Mouse (Mus musculus) macrophage (primary cell): ENCODE measurements around the gene Ttc9c. TPM values are rescaled to one million over a fixed set of nuclear protein-coding genes. Genes with fewer than 3 reads are reported as not detected.

Experiments used
- H3K27ac ChIP-seq: fragments of 350-480 bp; formaldehyde crosslinking; 2 replicates; pipeline ENCODE4 v1.9.0; 2021
- H3K36me3 ChIP-seq: fragments of 350-480 bp; formaldehyde crosslinking; 2 replicates; pipeline ENCODE4 v1.9.0; 2021; ENCODE audit errors: inconsistent target
- H3K4me3 ChIP-seq: fragments of 350-480 bp; formaldehyde crosslinking; 2 replicates; pipeline ENCODE4 v1.9.0; 2021; ENCODE audit errors: inconsistent target
- H3K79me2 ChIP-seq: fragments of 350-480 bp; formaldehyde crosslinking; 2 replicates; pipeline ENCODE4 v1.9.0; 2021; ENCODE audit errors: inconsistent target
- WGBS: methylation state at CpG from one replicate; pipeline ENCODE4 v1.1.7; 2026; ENCODE audit warnings: inconsistent platforms; ENCODE audit not compliant: missing documents; 5-methylcytosine and 5-hydroxymethylcytosine counted together
- polyA plus RNA-seq: library from polyadenylated mRNA; stranded (reverse); fragments of 250-400 nt; gene quantifications from 3 replicates; pipeline ENCODE4 v1.2.4, GENCODE M21; 2018; ENCODE audit warnings: inconsistent platforms

The Ttc9c gene
- polyA plus RNA-seq, 1 experiment from 2014 or later, result 30.5 TPM

GRCm38 (mm10) chr19:8774086-8774835, 44.9 kb downstream of the Ttc9c start, which contains the start of gene Tmem179b:
TSS of gene Tmem179b (minus strand) at chr19:8774467.
- WGBS, result under 1% methylated on average over 64 of the region's 68 CpGs
- Histone ChIP-seq H3K27ac (peak within 1 kb of the TSS; percentile 49), H3K4me3 (peak within 1 kb of the TSS; percentile 61), H3K36me3 (peaks cover 18% of the 10 kb centered on the region), H3K79me2 (peaks cover 46% of the 10 kb centered on the region)

- peak overlapping the region; percentile 46 for H3K27ac ChIP-seq
- H3K79me2 ChIP-seq, result peaks cover 46% of the 10 kb centered on the region
- WGBS, result 47% methylated on average over 6 of the region's 6 CpGs
- peaks cover 23% of the 10 kb centered on the region for H3K36me3 ChIP-seq
- H3K4me3 ChIP-seq, result peak overlapping the region; percentile 51
These were observed 45.7 kb downstream of the Ttc9c start for GRCm38 (mm10) chr19:8773409-8773808.

DNA sequence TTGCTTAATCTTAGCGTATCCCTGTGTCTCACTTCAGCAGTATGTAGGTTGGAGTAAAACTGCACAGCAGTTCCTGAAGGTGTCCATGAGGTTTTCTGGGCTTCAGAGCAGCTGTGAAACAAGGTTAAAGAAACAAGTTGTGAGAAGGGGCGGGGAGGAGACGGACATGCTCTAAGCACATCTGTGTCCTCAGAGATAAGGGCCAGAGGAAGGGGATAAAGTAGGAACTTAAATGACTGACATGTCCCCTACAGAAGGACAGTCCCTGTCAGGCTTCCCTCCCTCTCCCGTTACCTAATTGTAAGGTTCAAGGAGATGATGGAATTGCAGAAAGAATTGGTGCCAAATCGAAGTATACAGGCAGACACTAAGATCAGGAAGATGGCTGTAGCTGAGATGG, 46.1 kb downstream of the Ttc9c start:
- Histone ChIP-seq H3K27ac (no peak overlapping the region), H3K36me3 (peaks cover 23% of the 10 kb centered on the region), H3K79me2 (peaks cover 46% of the 10 kb centered on the region), H3K4me3 (peak overlapping the region; percentile 51; the same call in 1 of the 2 replicates)
- 69% methylated on average over 5 of the region's 5 CpGs for WGBS

DNA sequence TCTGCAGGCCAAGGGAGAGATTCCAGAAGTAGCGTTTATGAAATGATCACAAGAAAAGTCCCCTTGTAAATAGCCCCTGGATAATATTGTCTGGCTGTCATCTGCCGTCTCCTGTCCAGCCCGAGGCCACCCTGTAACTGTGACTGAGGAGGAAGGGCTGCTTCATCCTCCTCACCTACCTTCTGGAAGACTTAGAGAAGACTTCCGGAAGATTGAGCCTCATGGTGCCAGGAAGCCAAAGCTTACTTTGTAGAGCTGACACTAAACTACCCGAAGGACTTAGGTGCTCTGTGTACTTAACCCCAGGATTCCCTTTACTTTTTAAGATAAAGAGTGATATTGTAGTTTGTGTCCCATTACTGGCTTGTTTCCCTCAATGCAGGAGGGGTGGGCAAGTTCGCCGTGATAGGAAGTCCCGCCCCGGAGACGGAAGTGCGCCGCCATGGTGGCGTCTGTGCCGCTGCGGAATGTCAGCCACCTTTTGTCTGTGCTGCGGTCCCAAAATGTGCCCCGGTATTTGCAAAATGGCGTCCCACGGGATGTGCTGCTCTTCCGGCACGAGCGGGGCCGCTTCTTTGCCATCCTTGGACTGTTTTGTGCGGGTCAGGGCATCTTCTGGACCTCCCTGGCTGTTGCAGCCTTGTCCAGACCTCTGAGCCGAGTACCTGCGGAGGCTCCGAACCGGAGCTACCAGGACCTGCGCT, 48.4 kb downstream of the Ttc9c start, which contains the start of gene Tmem223:
Gene Tmem223 (plus strand): TSS at position 430 of the 704 bp plus-strand sequence.
- Histone ChIP-seq H3K27ac (peak within 1 kb of the TSS; percentile 53), H3K36me3 (peaks cover 42% of the 10 kb centered on the region), H3K79me2 (peaks cover 46% of the 10 kb centered on the region), H3K4me3 (peak within 1 kb of the TSS; percentile 77)
- WGBS, result 23% methylated on average over 29 of the region's 29 CpGs

DNA sequence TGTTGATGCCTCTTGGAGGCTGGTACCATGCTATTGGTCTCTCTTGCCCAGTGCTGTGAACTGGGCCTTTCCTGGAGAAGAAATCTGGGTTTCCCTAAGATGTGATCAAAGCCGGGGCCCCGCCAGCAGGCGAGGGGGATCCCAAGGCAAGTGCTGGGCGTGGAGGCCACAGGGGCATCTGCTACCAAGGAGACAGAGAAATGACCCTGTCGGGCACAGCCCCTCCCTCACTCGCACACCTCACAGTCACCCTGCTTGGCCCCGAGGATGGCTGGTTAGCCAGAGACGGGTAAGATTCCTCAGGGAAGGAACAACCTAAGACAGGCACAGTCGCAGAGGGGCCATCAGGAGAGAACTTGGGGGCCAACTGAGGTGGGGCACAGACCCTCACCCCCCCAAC, 53.6 kb downstream of the Ttc9c start:
- H3K27ac ChIP-seq, result no peak overlapping the region
- 89% methylated on average over 6 of the region's 9 CpGs for WGBS
- H3K79me2 ChIP-seq, result peaks cover 27% of the 10 kb centered on the region
- H3K4me3 ChIP-seq, result no peak overlapping the region
- H3K36me3 ChIP-seq, result peaks cover 52% of the 10 kb centered on the region

DNA sequence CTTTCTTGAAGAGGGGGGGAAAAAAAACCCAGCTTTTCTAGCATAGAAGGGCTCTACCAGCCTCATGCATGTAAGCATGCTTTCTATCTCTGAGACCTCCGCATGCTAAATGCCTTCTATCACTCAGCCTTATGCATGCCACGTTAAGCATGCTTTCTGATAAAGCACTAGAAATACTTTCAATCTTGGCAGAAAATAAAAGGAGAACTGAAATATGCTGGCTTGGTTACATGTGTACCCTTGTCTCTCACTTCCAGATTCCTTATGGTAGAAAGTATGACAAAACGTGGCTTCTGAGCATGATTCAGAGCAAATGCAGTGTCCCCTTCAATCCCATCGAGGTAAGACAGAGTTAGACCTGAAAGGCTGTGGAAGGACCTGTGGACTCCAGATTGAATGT, 55.9 kb downstream of the Ttc9c start:
- Histone ChIP-seq H3K4me3 (no peak overlapping the region), H3K79me2 (peaks cover 44% of the 10 kb centered on the region), H3K27ac (peak overlapping the region; percentile 38; the same call in 1 of the 2 replicates), H3K36me3 (peaks cover 40% of the 10 kb centered on the region)
- 30% methylated on average over 4 of the region's 4 CpGs for WGBS

DNA sequence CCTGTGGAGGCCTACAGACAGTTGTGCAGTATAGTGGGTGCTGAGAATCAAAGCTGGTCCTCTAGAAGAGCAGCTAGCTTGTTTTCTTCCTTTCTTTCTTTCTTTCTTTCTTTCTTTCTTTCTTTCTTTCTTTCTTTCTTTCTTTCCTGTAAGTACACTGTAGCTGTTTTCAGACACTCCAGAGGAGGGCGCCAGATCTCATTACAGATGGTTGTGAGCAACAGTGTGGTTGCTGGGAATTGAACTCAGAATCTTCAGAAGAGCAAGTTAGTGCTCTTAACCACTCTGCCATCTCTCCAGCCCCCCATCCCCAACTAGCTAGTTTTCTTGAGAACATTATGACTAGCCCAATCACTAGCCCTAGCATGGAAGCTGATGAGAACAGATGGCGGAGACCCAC, 58.4 kb downstream of the Ttc9c start:
- Histone ChIP-seq H3K36me3 (peaks cover 14% of the 10 kb centered on the region), H3K79me2 (peaks cover 59% of the 10 kb centered on the region), H3K27ac (no peak overlapping the region), H3K4me3 (no peak overlapping the region)
- 89% methylated on average over 2 of the region's 2 CpGs for WGBS

Other genes starting within 250 kb of the Ttc9c start
- gene Slc22a8, start 228.1 kb downstream of the Ttc9c start, polyA plus RNA-seq, result not detected in 3 replicates
- not detected in 3 replicates for gene Slc22a6, start 201.3 kb downstream of the Ttc9c start, polyA plus RNA-seq
- gene Chrm1, start 155.5 kb downstream of the Ttc9c start, polyA plus RNA-seq, result not detected in 3 replicates
- gene Slc3a2, start 96.0 kb downstream of the Ttc9c start, polyA plus RNA-seq, result 384 to 539 TPM (median 494 TPM) in 3 replicates
- 16.3 to 42.4 TPM (median 18.1 TPM) in 3 replicates for gene Wdr74, start 83.5 kb downstream of the Ttc9c start, polyA plus RNA-seq
- not detected in 3 replicates for gene 1700092M07Rik, start 78.6 kb downstream of the Ttc9c start, polyA plus RNA-seq
- 32.3 to 65.9 TPM (median 61.9 TPM) in 3 replicates for gene Stx5a, start 77.9 kb downstream of the Ttc9c start, polyA plus RNA-seq
- gene Nxf1, start 62.3 kb downstream of the Ttc9c start, polyA plus RNA-seq, result 68.7 to 115 TPM (median 96.9 TPM) in 3 replicates
- 14.9 to 33.7 TPM (median 26.6 TPM) in 3 replicates for gene Tmem223, start 48.3 kb downstream of the Ttc9c start, polyA plus RNA-seq
- gene Tmem179b, start 44.9 kb downstream of the Ttc9c start, polyA plus RNA-seq, result 70.7 to 93.4 TPM (median 87.5 TPM) in 3 replicates
- 11.3 to 16.9 TPM (median 15.6 TPM) in 3 replicates for gene Taf6l, start 32.9 kb downstream of the Ttc9c start, polyA plus RNA-seq
- 87.6 to 127 TPM (median 98.0 TPM) in 3 replicates for gene Polr2g, start 20.8 kb downstream of the Ttc9c start, polyA plus RNA-seq
- gene Zbtb3, start 16.8 kb downstream of the Ttc9c start, polyA plus RNA-seq, result 1.5 to 2.4 TPM (median 2.0 TPM) in 3 replicates
- 74.0 to 130 TPM (median 81.5 TPM) in 3 replicates for gene Hnrnpul2, start 677 bp upstream of the Ttc9c start, polyA plus RNA-seq
- 44.3 TPM in 1 of 3 replicates, not detected in the others for gene AC129217.1, start 10.4 kb upstream of the Ttc9c start, polyA plus RNA-seq
- gene Bscl2, start 18.1 kb upstream of the Ttc9c start, polyA plus RNA-seq, result 72.1 to 121 TPM (median 102 TPM) in 3 replicates
- not detected in 3 replicates for gene Gng3, start 19.9 kb upstream of the Ttc9c start, polyA plus RNA-seq
- gene Lrrn4cl, start 31.4 kb upstream of the Ttc9c start, polyA plus RNA-seq, result 0.09 to 0.10 TPM in 2 of 3 replicates, not detected in the other
- 160 to 383 TPM (median 167 TPM) in 3 replicates for gene Ubxn1, start 52.2 kb upstream of the Ttc9c start, polyA plus RNA-seq
- 33.7 to 44.5 TPM (median 41.3 TPM) in 3 replicates for gene Uqcc3, start 61.6 kb upstream of the Ttc9c start, polyA plus RNA-seq
- gene Lbhd1, start 64.4 kb upstream of the Ttc9c start, polyA plus RNA-seq, result 1.5 to 3.7 TPM (median 2.5 TPM) in 3 replicates
- not detected in 3 replicates for gene Gm49403, start 64.6 kb upstream of the Ttc9c start, polyA plus RNA-seq
- gene 1810009A15Rik, start 69.5 kb upstream of the Ttc9c start, polyA plus RNA-seq, result 48.2 to 79.8 TPM (median 50.8 TPM) in 3 replicates
- gene Gm49416, start 69.6 kb upstream of the Ttc9c start, polyA plus RNA-seq, result not detected in 3 replicates
- gene Ints5, start 73.7 kb upstream of the Ttc9c start, polyA plus RNA-seq, result 4.4 to 13.0 TPM (median 11.6 TPM) in 3 replicates
- gene Ganab, start 78.7 kb upstream of the Ttc9c start, polyA plus RNA-seq, result 70.1 to 93.3 TPM (median 80.1 TPM) in 3 replicates
- gene B3gat3, start 101.0 kb upstream of the Ttc9c start, polyA plus RNA-seq, result 38.7 to 45.8 TPM (median 41.0 TPM) in 3 replicates
- 1.3 to 2.3 TPM (median 1.9 TPM) in 3 replicates for gene Rom1, start 110.0 kb upstream of the Ttc9c start, polyA plus RNA-seq
- gene Eml3, start 110.2 kb upstream of the Ttc9c start, polyA plus RNA-seq, result 17.0 to 32.0 TPM (median 23.3 TPM) in 3 replicates
- 63.1 to 68.2 TPM (median 63.7 TPM) in 3 replicates for gene Mta2, start 122.5 kb upstream of the Ttc9c start, polyA plus RNA-seq
- gene Tut1, start 134.5 kb upstream of the Ttc9c start, polyA plus RNA-seq, result 11.5 to 14.4 TPM (median 13.4 TPM) in 3 replicates
- gene Eef1g, start 147.7 kb upstream of the Ttc9c start, polyA plus RNA-seq, result 224 to 506 TPM (median 366 TPM) in 3 replicates
- gene Ahnak, start 170.0 kb upstream of the Ttc9c start, polyA plus RNA-seq, result 97.5 to 169 TPM (median 125 TPM) in 3 replicates